Mouse (Mus musculus) v-Abl transformed pro-B cells (cell line): ENCODE measurements around the gene Stom.

Experiments used
- in situ Hi-C, 2 experiments: fragments of 400-800 bp; cut with MboI; formaldehyde crosslinking; loops; one replicate each; pipeline ENCODE4 v1.15.1; 2025; ENCODE audit not compliant: unreplicated experiment in 2 of 2

Stom gene

GRCm38 (mm10) chr2:35322404-35323164 lies 14.2 kb downstream of the Stom start:
- in situ Hi-C loops = no loop called here

- in situ Hi-C loops = no loop called here
These were observed 16.4 kb downstream of the Stom start for GRCm38 (mm10) chr2:35320399-35320798.

- in situ Hi-C loops = no loop called here
These were observed 18.4 kb downstream of the Stom start for GRCm38 (mm10) chr2:35318405-35318804.

- in situ Hi-C loops = no loop called here
These were observed 19.2 kb downstream of the Stom start for GRCm38 (mm10) chr2:35317604-35318003.

GRCm38 (mm10) chr2:35314300-35314699 lies 22.5 kb downstream of the Stom start:
- in situ Hi-C loops = no loop called here

- in situ Hi-C loops = no loop called here
These were observed 26.8 kb downstream of the Stom start for GRCm38 (mm10) chr2:35309906-35310493.

GRCm38 (mm10) chr2:35308166-35308565 lies 28.6 kb downstream of the Stom start:
- in situ Hi-C loops = no loop called here

GRCm38 (mm10) chr2:35302049-35302885 lies 34.5 kb downstream of the Stom start:
- in situ Hi-C loops = no loop called here

- in situ Hi-C loops = loop anchor here (5.0 to 25.0 kb wide), 7 partner anchors 45 to 913 kb away; no protein-coding TSS in a partner anchor
These were observed 37.3 kb downstream of the Stom start for GRCm38 (mm10) chr2:35299437-35299836.

GRCm38 (mm10) chr2:35297703-35298332 lies 39.0 kb downstream of the Stom start:
- in situ Hi-C loops = loop anchor here (5.0 to 25.0 kb wide), 7 partner anchors 47 to 914 kb away; no protein-coding TSS in a partner anchor

- in situ Hi-C loops = loop anchor here (5.0 to 25.0 kb wide), 7 partner anchors 52 to 919 kb away; partner anchors contain the start of gene 4930402F06Rik (in 1 of the 2)
These were observed 43.5 kb downstream of the Stom start for GRCm38 (mm10) chr2:35293291-35293690.

- in situ Hi-C loops = loop anchor here (5.0 to 25.0 kb wide), 7 partner anchors 52 to 920 kb away; partner anchors contain the start of gene 4930402F06Rik (in 1 of the 2)
These were observed 44.1 kb downstream of the Stom start for GRCm38 (mm10) chr2:35292700-35293099.

- in situ Hi-C loops = loop anchor here (5.0 to 25.0 kb wide), 7 partner anchors 53 to 920 kb away; partner anchors contain the start of gene 4930402F06Rik (in 1 of the 2)
These were observed 44.9 kb downstream of the Stom start for GRCm38 (mm10) chr2:35291856-35292255.

- in situ Hi-C loops = loop anchor here (10.0 to 25.0 kb wide), 2 partner anchors 636 to 923 kb away; no protein-coding TSS in a partner anchor
These were observed 47.8 kb downstream of the Stom start for GRCm38 (mm10) chr2:35288758-35289635.

GRCm38 (mm10) chr2:35287017-35287620 lies 49.7 kb downstream of the Stom start:
- in situ Hi-C loops = loop anchor here (10.0 to 25.0 kb wide), 2 partner anchors 638 to 925 kb away; no protein-coding TSS in a partner anchor

GRCm38 (mm10) chr2:35285209-35285608 lies 51.6 kb downstream of the Stom start:
- in situ Hi-C loops = loop anchor here (10.0 to 25.0 kb wide), 2 partner anchors 640 to 927 kb away; no protein-coding TSS in a partner anchor

- in situ Hi-C loops = loop anchor here (10.0 to 25.0 kb wide), 2 partner anchors 641 to 928 kb away; no protein-coding TSS in a partner anchor
These were observed 52.8 kb downstream of the Stom start for GRCm38 (mm10) chr2:35283997-35284396.

- in situ Hi-C loops = loop anchor here (10.0 to 25.0 kb wide), 2 partner anchors 643 to 930 kb away; no protein-coding TSS in a partner anchor
These were observed 54.6 kb downstream of the Stom start for GRCm38 (mm10) chr2:35282214-35282613.
